Mouse (Mus musculus): Measurements from ENCODE around the gene Sorcs1. TPM values are rescaled to one million over a fixed set of nuclear protein-coding genes. Genes with fewer than 3 reads are reported as not detected.

Gene Sorcs1
- total RNA-seq, 2 experiments from 2014 or later = 38.9 to 40.2 TPM

DNA sequence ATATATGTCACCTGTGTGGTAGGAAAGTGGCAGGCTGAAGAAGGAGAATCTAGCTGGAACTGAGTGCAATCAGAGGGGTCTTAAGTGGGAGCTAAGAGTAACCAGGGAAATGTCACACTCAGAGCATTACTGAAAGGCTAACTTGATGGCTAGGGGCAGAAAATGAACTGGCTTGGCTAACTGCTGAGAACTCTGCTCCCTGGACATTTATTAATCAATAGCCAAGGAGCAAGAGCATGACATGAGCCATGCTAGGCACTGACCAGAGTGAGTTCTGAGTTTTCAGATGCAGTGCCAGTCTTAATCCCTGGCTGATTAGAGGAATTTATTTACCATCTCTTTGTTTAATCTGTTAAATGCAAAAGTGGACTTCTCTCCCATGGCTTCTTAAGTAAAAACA, 95.5 kb downstream of the Sorcs1 start:
- intact Hi-C loops (cut with DNase I) = no loop called here
- no peak for DNase-seq (ENCODE audit: low spot score in 2 of 2)

- DNase-seq (ENCODE audit: low spot score in 2 of 2) = no peak
- intact Hi-C loops (cut with DNase I) = no loop called here
Measured at GRCm38 (mm10) chr19:50569669-50570195, 108.7 kb downstream of the Sorcs1 start.

GRCm38 (mm10) chr19:50566306-50566705, 112.1 kb downstream of the Sorcs1 start:
- intact Hi-C loops (cut with DNase I) = no loop called here

GRCm38 (mm10) chr19:50558771-50559170, 119.7 kb downstream of the Sorcs1 start:
- DNase-seq (ENCODE audit: low spot score in 2 of 2) = peak; percentile 59 to 62
- intact Hi-C loops (cut with DNase I) = no loop called here

More at GRCm38 (mm10) chr19:50566306-50566705, 112.1 kb downstream of the Sorcs1 start:
- no peak for DNase-seq (ENCODE audit: low spot score in 2 of 2)

DNA sequence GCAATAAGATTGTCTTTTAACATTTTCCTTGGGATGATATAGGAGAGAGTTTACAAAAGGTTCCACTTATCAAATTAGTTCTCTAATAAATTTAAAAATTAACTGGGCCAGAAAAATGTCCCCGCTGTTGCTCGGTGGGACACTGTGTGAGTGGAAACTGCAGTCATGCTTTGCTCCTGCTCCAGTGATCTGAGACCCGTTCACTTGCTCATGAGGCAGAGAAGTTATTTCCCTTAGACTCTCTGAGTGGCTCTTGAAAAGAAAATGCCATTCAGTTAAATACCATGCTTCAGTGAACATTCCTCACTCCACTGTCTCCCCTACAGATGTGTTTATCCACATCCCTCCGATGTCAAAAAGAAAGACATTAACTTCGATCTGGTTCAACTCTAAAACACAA, 144.4 kb downstream of the Sorcs1 start:
- intact Hi-C loops (cut with DNase I) = no loop called here
- no peak for DNase-seq (ENCODE audit: low spot score in 2 of 2)

- no peak for DNase-seq (ENCODE audit: low spot score in 2 of 2)
- intact Hi-C loops (cut with DNase I) = no loop called here
Measured at GRCm38 (mm10) chr19:50527835-50528234, 150.6 kb downstream of the Sorcs1 start.

DNA sequence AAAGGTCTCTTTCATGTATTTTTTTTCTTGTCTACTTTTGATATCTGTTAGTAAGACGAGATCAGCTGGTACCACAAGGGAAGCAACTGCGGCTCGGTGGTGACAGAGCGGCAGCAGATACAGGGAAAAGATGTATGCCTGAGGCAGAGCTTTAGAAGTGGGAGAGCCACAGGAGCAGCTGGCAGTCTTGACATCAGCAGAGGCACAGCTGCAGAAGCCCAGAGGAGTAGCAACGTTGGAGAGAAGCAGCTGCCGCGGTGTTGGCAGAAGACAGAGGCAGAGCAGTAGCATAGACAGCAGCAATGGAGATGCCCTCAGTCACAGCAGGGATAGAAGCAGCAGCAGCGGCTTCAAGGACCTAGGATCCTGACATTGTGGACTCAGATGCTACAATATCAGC, 152.4 kb downstream of the Sorcs1 start:
- intact Hi-C loops (cut with DNase I) = no loop called here
- DNase-seq (ENCODE audit: low spot score in 2 of 2) = no peak

- intact Hi-C loops (cut with DNase I) = no loop called here
- DNase-seq (ENCODE audit: low spot score in 2 of 2) = no peak
Measured at GRCm38 (mm10) chr19:50521943-50522342, 156.5 kb downstream of the Sorcs1 start.

DNA sequence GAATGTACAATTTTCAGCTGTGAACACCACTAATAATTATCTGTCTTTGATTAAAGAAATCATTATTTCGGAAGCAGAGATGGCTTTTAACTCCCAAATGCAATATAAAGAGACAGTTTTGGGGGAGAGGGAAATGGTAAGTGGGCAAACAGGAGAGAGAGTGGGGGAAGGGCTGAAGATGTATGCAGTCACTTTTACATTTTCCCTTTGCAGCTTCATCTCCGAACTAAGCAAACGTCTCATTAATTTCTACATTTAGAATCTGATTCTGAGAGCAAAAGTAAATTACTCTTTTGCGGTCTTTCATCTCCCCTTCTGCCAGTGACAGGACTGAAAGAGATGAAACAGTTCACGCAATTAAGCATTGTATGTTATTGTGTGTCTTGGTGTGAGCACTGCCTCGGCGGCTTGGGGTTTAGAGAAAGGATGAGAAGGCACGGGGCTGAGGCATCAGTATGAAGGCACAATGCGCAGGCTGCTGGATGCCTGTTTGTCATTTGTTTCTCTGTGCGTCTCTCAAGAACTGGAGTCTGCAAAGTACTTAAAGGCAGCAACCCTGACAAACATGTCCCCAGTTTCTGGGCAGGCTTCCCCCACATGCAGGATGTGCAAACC, 163.3 kb downstream of the Sorcs1 start:
- intact Hi-C loops (cut with DNase I) = no loop called here
- no peak for DNase-seq (ENCODE audit: low spot score in 2 of 2)

GRCm38 (mm10) chr19:50514309-50514830, 164.1 kb downstream of the Sorcs1 start:
- no peak for DNase-seq (ENCODE audit: low spot score in 2 of 2)
- intact Hi-C loops (cut with DNase I) = no loop called here

GRCm38 (mm10) chr19:50502816-50503215, 175.6 kb downstream of the Sorcs1 start:
- DNase-seq (ENCODE audit: low spot score in 2 of 2) = no peak
- intact Hi-C loops (cut with DNase I) = no loop called here

GRCm38 (mm10) chr19:50491121-50491520, 187.3 kb downstream of the Sorcs1 start:
- no peak for DNase-seq (ENCODE audit: low spot score in 2 of 2)
- intact Hi-C loops (cut with DNase I) = no loop called here

DNA sequence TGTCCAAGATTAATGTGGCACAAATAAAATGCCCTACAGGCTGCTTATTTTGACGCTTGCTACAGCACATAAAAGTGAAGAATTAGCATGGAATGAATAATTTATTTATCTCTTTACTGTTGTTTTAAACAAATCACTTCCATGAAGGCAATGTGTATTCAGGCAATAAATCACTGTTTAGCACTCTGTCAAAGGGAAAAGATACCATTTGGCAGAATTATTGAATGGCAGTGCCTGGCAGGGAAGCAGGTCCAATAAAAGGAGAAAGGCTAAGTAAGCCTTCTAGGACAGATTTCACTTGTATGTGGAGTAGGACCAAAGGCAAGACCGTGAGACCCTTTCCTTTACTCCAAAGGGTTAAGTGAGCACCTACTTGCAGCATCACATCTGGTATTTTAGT, 187.7 kb downstream of the Sorcs1 start:
- intact Hi-C loops (cut with DNase I) = no loop called here
- DNase-seq (ENCODE audit: low spot score in 2 of 2) = no peak

DNA sequence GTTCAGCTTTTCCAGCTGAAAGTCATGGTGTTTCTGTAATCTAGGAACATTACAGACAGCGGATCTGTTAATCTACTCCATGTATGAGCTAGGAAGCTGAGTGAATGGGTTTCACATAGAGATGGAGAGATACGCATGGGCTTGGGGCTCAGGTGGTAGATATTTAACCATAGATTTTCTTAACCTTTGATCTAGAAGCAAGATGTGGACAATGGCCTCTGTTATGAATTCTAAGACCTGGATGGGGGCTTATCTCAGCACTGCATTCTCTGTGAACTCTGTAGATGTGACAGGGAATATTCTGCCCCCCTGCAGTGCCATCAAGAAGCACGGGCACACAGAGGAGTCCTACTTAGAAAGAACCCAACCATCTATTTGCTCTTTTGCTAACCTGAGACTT, 188.7 kb downstream of the Sorcs1 start:
- intact Hi-C loops (cut with DNase I) = no loop called here
- DNase-seq (ENCODE audit: low spot score in 2 of 2) = no peak

- intact Hi-C loops (cut with DNase I) = no loop called here
Measured at GRCm38 (mm10) chr19:50488421-50488820, 190.0 kb downstream of the Sorcs1 start.

GRCm38 (mm10) chr19:50487768-50488167, 190.7 kb downstream of the Sorcs1 start:
- intact Hi-C loops (cut with DNase I) = no loop called here
- peak; percentile 37 to 47 for DNase-seq (ENCODE audit: low spot score in 2 of 2)

More at GRCm38 (mm10) chr19:50488421-50488820, 190.0 kb downstream of the Sorcs1 start:
- DNase-seq (ENCODE audit: low spot score in 2 of 2) = no peak

GRCm38 (mm10) chr19:50486345-50486744, 192.1 kb downstream of the Sorcs1 start:
- no peak for DNase-seq (ENCODE audit: low spot score in 2 of 2)
- intact Hi-C loops (cut with DNase I) = no loop called here

- intact Hi-C loops (cut with DNase I) = no loop called here
- DNase-seq (ENCODE audit: low spot score in 2 of 2) = no peak
Measured at GRCm38 (mm10) chr19:50476774-50477173, 201.7 kb downstream of the Sorcs1 start.

GRCm38 (mm10) chr19:50468592-50468991, 209.9 kb downstream of the Sorcs1 start:
- no peak for DNase-seq (ENCODE audit: low spot score in 2 of 2)
- intact Hi-C loops (cut with DNase I) = no loop called here

DNA sequence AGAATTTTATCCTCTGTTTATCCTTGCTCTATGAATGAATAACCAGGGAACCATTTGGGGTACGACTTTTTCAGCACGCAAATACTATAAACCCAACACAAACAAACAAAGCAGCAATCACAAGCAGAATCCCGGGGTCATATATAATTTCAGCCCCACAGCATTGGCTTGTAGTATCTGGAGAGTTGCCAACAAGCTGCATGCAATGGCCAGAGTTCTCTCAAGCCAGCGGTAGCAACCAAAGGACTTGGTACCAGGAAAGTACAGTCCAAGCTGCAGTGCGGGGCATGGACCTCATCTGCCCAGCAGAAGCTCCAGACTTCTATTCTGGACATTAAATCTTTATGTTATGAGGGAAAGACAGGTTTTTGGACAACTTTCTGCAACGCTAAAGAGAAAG, 213.6 kb downstream of the Sorcs1 start:
- no peak for DNase-seq (ENCODE audit: low spot score in 2 of 2)
- intact Hi-C loops (cut with DNase I) = no loop called here

- intact Hi-C loops (cut with DNase I) = no loop called here
- no peak for DNase-seq (ENCODE audit: low spot score in 2 of 2)
Measured at GRCm38 (mm10) chr19:50458581-50458980, 219.9 kb downstream of the Sorcs1 start.
